Mouse (Mus musculus) embryonic stem cell, embryonic (primary cell): ENCODE results near the gene Mgat4b.

Source experiments
- CTCF ChIA-PET, 4 experiments: fragments of 300-600 bp in 2 of 4; fragments of 350-600 bp in 2 of 4; sonication (Branson Sonifier 250); formaldehyde crosslinking; loops; one replicate each; lab custom pipeline; 2022; ENCODE audit warnings: inconsistent platforms in 2 of 4; lab: Charles Lee
- POLR2A ChIA-PET, 4 experiments: fragments of 300-600 bp in 2 of 4; fragments of 350-600 bp in 2 of 4; sonication (Branson Sonifier 250); formaldehyde crosslinking; loops; one replicate each; lab custom pipeline; 2022; ENCODE audit warnings: antibody characterized with exemption in 4 of 4, inconsistent platforms in 1 of 4; lab: Charles Lee

Gene Mgat4b

GRCm38 (mm10) chr11:50190362-50190761 lies 20.3 kb upstream of the Mgat4b start:
- ChIA-PET CTCF (interaction anchor here in 1 of 4 experiments (0.6 kb wide), 1 partner anchor 62 kb away, joined by 5 read pairs; no protein-coding TSS in a partner anchor), POLR2A (interaction anchor here in 3 of 4 experiments (0.6 to 34.0 kb wide), 12 partner anchors 10 to 187 kb away, joined by 3 to 742 read pairs (median 6); partner anchors contain the start of genes Mgat4b (in 2 of the 3), Sqstm1 (in 2 of the 3) and Mrnip (in 1 of the 3))

- CTCF ChIA-PET: interaction anchor here in 3 of 4 experiments (0.6 to 1.1 kb wide), 3 partner anchors 20 to 328 kb away, joined by 4 to 5 read pairs (median 4); no protein-coding TSS in a partner anchor
- POLR2A ChIA-PET: interaction anchor here in 2 of 4 experiments (1.1 to 34.0 kb wide), 5 partner anchors 10 to 24 kb away, joined by 3 to 742 read pairs (median 56); partner anchors contain the start of genes Mgat4b (in 2 of the 2), Sqstm1 (in 2 of the 2) and Mrnip (in 1 of the 2)
Measured at GRCm38 (mm10) chr11:50192278-50192677, 18.4 kb upstream of the Mgat4b start.

DNA sequence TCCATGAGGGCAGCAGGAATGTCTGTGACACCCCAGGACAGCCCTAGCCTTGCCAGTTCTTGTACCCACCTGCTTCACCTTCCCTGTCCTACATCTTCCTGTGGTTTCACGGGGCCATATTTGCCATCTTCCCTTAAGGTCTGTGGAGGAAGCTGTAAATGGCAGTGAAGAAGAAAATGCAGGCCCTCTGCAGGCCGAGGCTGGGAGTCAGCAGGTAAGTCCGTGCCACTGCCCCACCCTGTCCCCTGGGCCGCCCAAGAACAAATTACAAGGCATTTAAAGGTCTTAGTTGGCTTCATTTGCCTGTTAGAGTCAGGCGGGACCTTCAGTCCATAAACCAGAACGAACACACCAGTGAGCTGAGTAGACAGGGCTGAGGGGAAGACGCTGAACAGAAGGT lies 16.6 kb upstream of the Mgat4b start:
- ChIA-PET CTCF (interaction anchor here in 1 of 4 experiments (1.0 kb wide), 1 partner anchor 19 kb away, joined by 3 read pairs; the partner anchor contains the start of gene Mrnip), POLR2A (interaction anchor here in 3 of 4 experiments (0.6 to 34.0 kb wide), 12 partner anchors 8 to 166 kb away, joined by 3 to 742 read pairs (median 6); partner anchors contain the start of genes Mgat4b (in 2 of the 3), Mrnip (in 2 of the 3) and Sqstm1 (in 2 of the 3))

DNA sequence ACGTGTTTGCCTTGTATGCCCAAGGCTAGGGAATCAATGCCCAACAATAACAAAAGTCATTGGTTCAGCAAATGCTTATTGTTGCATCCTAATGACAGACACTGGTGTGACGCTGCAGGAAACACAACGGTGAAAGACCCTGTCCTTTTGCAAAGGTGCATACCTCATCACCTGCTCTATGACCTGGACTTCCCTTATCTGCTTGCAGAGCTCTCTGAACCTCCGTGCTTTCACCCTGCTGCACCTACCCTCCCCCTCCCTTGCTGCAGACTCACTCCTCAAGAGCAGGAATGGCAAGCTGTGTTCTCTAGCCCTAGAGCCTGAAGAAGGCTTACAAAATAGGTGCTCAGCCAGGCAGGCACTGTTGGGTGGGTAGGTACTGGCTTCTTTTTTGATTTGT lies 15.9 kb upstream of the Mgat4b start:
- ChIA-PET POLR2A (interaction anchor here in 2 of 4 experiments (0.6 to 34.0 kb wide), 10 partner anchors 9 to 119 kb away, joined by 3 to 742 read pairs (median 6); partner anchors contain the start of genes Mgat4b (in 2 of the 2), Sqstm1 (in 2 of the 2) and Mrnip (in 1 of the 2)), CTCF (interaction anchor here in 1 of 4 experiments (0.6 kb wide), 1 partner anchor 170 kb away, joined by 3 read pairs; no protein-coding TSS in a partner anchor)

DNA sequence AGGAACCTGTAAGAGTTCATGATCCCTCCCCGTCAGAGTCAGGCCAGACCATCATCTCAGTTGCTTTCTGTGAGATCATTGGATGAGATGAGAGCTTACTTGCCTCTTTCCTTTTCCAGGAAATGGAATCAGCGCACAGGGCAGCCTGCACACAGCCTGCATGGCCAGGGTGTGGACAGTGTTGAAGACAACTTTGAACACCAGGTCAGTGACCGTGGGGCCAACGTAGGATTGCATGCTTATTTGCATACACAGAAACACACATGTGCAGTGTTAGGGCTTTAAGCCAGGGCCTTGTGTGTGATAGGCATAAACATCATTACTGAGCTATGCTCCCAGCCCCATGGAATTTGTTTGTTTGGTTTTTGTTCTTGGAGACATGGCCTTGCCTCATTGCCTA lies 13.2 kb upstream of the Mgat4b start:
- ChIA-PET POLR2A (interaction anchor here (0.5 to 34.0 kb wide), 36 partner anchors 6 to 188 kb away, joined by 3 to 742 read pairs (median 4); partner anchors contain the start of genes Mgat4b (in 3 of the 4), Sqstm1 (in 3 of the 4), Hnrnph1 (in 1 of the 4) and Mrnip (in 1 of the 4)), CTCF (interaction anchor here in 1 of 4 experiments (1.3 kb wide), 1 partner anchor 36 kb away, joined by 3 read pairs; no protein-coding TSS in a partner anchor)

DNA sequence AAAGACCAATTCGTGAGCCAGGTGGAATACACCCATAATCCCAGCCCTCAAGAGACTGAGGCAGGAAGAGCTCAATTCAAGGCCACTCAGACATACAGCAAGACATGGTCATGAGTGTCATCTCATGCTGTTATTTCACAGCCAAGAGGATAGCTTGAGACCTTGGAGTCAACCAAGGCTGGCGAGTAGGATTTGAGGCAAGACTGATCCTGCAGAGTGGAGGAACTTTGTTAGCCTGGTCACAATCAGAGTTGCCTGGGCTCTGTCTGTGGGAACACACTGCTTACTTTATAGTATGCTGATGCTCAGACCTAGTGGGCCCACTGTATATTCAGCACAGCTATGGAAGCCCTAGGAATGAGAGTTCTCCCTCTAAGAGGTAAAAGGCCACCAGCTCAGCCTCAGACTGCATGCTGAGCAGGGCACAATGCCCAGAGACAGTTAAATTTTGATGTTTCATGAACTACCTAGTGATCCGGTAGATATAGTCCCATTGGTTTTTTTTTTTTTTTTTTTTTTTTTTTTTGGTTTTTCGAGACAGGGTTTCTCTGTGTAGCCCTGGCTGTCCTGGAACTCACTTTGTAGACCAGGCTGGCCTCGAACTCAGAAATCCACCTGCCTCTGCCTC lies 12.4 kb upstream of the Mgat4b start:
- CTCF ChIA-PET: interaction anchor here in 1 of 4 experiments (1.3 kb wide), 1 partner anchor 37 kb away, joined by 3 read pairs; no protein-coding TSS in a partner anchor
- POLR2A ChIA-PET: interaction anchor here (0.5 to 34.0 kb wide), 34 partner anchors 7 to 179 kb away, joined by 3 to 742 read pairs (median 4); partner anchors contain the start of genes Mgat4b (in 3 of the 4), Sqstm1 (in 3 of the 4), Mrnip (in 2 of the 4) and Hnrnph1 (in 1 of the 4)

GRCm38 (mm10) chr11:50198916-50199315 lies 11.8 kb upstream of the Mgat4b start:
- POLR2A ChIA-PET: interaction anchor here in 3 of 4 experiments (0.9 to 34.0 kb wide), 19 partner anchors 8 to 188 kb away, joined by 3 to 742 read pairs (median 8); partner anchors contain the start of genes Mgat4b (in 3 of the 3), Sqstm1 (in 3 of the 3), Mrnip (in 2 of the 3) and Hnrnph1 (in 1 of the 3)
- CTCF ChIA-PET: no interaction called here

DNA sequence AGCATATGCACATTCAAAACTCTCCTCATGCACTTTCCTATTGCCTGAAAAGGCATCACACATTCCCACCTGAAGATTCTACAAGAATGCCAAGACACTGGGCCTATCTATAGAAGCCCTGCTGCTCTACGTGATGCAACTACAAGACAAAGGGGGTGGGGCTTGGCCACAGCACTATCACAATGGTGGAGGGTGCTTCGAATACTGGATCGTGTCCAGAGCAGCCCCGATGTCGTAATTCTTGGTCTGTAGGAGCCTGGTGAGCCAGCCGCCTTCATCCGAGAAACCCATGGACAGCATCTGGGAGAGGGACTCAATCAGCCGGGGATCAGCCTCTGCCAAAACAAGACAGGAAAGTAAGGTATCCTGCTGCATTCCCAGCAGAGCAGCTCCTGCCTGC lies 10.1 kb upstream of the Mgat4b start:
- POLR2A ChIA-PET: interaction anchor here (0.8 to 34.0 kb wide), 26 partner anchors 9 to 548 kb away, joined by 3 to 742 read pairs (median 8); partner anchors contain the start of genes Mgat4b (in 4 of the 4), Sqstm1 (in 4 of the 4), Mrnip (in 3 of the 4) and Hnrnph1 (in 1 of the 4)
- CTCF ChIA-PET: interaction anchor here in 3 of 4 experiments (0.7 to 1.4 kb wide), 3 partner anchors 39 to 70 kb away, joined by 3 to 6 read pairs (median 3); no protein-coding TSS in a partner anchor

DNA sequence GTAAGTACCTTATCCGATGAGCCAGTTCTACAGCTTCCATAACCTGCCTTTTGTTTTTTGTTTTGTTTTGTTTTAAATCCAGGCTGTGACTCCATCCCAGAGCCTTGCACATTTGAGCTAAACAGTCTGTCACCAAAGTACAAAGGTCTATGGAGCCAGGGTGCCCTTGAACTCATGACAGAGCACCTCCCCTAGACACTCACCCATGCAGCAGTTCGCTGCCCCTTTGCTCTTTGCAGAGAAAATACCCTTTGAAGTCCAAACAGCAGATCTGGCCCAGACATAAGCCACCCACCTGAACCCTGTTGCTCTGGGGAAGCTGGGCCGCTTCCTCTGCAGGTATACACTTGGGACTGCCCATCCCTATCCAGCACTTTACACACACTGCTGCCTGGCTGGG lies 9.1 kb upstream of the Mgat4b start:
- ChIA-PET POLR2A (interaction anchor here (0.6 to 34.0 kb wide), 29 partner anchors 8 to 185 kb away, joined by 3 to 742 read pairs (median 7); partner anchors contain the start of genes Mgat4b (in 4 of the 4), Sqstm1 (in 4 of the 4), Mrnip (in 3 of the 4) and Hnrnph1 (in 1 of the 4)), CTCF (interaction anchor here in 2 of 4 experiments (0.7 to 1.4 kb wide), 2 partner anchors 40 kb away, joined by 3 to 6 read pairs; no protein-coding TSS in a partner anchor)

DNA sequence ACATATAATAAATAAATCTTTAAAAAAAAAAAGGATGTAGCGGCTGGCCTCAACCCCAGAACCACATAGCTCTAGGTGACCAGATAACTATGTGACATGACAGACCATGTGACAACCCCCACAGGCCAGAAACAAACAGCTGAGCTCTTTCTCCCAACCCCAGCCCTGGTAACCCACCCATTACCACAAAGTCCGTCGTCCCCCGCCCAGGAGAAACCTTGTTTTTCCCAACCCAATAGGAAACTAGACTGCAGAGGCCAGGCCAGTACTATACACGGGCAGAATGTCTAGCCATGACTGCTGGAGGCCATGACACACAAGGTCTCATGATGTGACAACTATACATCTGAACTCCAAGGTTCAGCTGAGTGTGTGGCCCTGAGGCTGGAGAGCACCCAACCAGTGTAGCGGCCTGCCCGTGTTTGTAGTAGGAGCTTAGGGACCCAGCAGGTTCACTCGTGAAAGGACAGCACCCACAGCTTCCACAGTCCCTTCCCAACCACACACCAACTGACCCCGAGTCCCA lies 7.3 kb upstream of the Mgat4b start:
- POLR2A ChIA-PET: interaction anchor here in 3 of 4 experiments (0.6 to 34.0 kb wide), 34 partner anchors 8 to 681 kb away, joined by 3 to 742 read pairs (median 4); partner anchors contain the start of genes Mgat4b (in 3 of the 3), Sqstm1 (in 3 of the 3), Mrnip (in 2 of the 3) and Hnrnph1 (in 1 of the 3)
- CTCF ChIA-PET: interaction anchor here in 2 of 4 experiments (0.6 to 1.4 kb wide), 4 partner anchors 12 to 227 kb away, joined by 3 to 4 read pairs (median 3); no protein-coding TSS in a partner anchor

DNA sequence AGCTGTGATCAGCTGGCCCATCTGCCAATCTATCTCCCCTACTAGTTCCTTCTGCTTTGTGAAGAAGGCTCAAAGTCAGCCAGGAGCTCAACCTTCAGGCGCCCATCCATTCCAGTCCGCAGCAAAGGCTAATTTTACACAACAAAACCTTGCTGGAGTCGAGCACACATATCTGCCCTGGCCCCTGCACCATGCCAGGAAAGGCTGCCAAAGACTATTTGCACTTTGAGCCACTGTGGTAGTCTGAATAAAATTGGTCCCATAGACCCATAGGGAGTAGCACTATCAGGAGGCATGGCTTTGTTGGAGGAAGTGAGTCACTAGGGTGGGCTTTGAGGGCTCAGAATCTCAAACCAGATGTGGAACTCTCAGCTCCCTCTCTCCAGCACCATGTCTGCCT lies 5.3 kb upstream of the Mgat4b start:
- ChIA-PET POLR2A (interaction anchor here in 3 of 4 experiments (0.6 to 34.0 kb wide), 23 partner anchors 6 to 962 kb away, joined by 3 to 742 read pairs (median 6); partner anchors contain the start of genes Mgat4b (in 2 of the 3), Mrnip (in 2 of the 3), Sqstm1 (in 2 of the 3) and Hnrnph1 (in 1 of the 3)), CTCF (interaction anchor here in 1 of 4 experiments (0.7 to 1.7 kb wide), 2 partner anchors 26 to 43 kb away, joined by 3 to 6 read pairs; no protein-coding TSS in a partner anchor)

DNA sequence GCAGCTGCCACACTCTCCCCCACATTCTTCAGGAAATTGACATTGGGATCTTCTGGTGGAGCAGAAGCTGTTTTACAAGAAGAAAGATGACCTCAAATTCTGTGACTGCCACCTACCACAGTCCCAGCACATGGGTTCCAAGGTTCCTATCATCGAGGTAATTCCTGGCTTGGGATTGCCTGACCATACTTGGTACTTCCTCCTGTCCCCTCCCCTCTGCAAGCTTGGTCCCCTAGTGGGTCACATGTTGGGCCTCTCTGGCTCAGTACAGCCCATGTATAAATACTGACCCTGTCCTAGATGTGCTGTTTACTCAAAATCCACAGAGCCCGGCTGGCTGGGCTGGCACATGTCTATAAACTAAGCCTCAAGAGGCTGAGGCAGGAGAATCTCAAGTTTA lies 4.7 kb upstream of the Mgat4b start:
- ChIA-PET POLR2A (interaction anchor here in 3 of 4 experiments (0.8 to 34.0 kb wide), 18 partner anchors 9 to 171 kb away, joined by 3 to 742 read pairs (median 7); partner anchors contain the start of genes Mrnip (in 2 of the 3), Hnrnph1 (in 1 of the 3), Maml1 (in 1 of the 3) and Mgat4b (in 1 of the 3)), CTCF (interaction anchor here in 1 of 4 experiments (0.7 kb wide), 1 partner anchor 44 kb away, joined by 3 read pairs; no protein-coding TSS in a partner anchor)

DNA sequence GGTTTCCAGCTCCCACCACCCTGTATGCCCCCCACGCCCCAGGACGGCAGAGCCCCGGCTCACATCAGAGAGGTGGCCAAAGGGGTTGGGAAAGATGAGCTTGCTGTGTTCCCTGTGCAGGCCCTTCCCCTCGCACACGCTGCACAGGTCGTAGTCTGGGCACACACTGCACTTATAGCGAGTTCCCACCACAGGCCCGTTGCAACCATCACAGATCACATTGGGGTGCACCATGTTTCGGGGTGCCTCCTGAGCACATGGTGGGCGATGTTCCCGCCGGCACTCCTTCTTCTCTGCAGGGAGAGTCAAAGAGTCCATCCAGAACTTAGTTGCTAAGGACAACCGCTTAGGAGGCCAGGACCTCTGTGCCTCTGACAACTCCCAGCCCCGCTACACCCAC lies 3.3 kb upstream of the Mgat4b start:
- POLR2A ChIA-PET: interaction anchor here in 3 of 4 experiments (0.7 to 19.1 kb wide), 24 partner anchors 7 to 170 kb away, joined by 3 to 742 read pairs (median 6); partner anchors contain the start of genes Mrnip (in 2 of the 3), Hnrnph1 (in 1 of the 3), Maml1 (in 1 of the 3) and Tbc1d9b (in 1 of the 3)
- CTCF ChIA-PET: interaction anchor here in 1 of 4 experiments (0.6 kb wide), 1 partner anchor 1647 kb away, joined by 6 read pairs; no protein-coding TSS in a partner anchor

GRCm38 (mm10) chr11:50208039-50208438 lies 2.7 kb upstream of the Mgat4b start:
- ChIA-PET CTCF (interaction anchor here in 1 of 4 experiments (0.6 kb wide), 1 partner anchor 1646 kb away, joined by 6 read pairs; no protein-coding TSS in a partner anchor), POLR2A (interaction anchor here in 3 of 4 experiments (0.6 to 19.1 kb wide), 24 partner anchors 7 to 1034 kb away, joined by 3 to 742 read pairs (median 8); partner anchors contain the start of genes Mrnip (in 2 of the 3), Hnrnph1 (in 1 of the 3) and Maml1 (in 1 of the 3))

DNA sequence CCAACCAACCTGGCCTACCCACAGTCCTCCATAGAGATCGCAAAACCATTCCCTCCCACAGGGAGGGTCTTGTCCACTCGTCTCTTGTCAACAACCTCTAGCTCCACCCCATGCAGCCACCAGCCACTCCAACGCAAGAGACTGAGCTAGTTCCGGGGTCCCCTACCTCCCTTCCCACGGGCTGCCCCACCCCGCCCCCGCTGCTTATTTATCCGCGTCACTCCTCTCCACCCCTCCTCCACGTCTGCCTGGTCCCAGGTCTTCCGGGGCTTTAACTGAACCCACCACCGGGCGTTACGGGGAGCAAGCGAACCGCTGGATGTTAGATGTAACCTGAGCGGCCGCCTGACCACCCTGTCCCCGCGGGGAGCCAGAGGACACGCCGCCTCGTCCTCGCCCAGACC lies 587 bp upstream of the Mgat4b start:
- CTCF ChIA-PET: interaction anchor here (0.5 to 1.9 kb wide), 11 partner anchors 15 to 1058 kb away, joined by 3 to 7 read pairs (median 4); partner anchors contain the start of gene Mrnip (in 1 of the 4)
- POLR2A ChIA-PET: interaction anchor here (0.5 to 19.1 kb wide), 125 partner anchors 8 to 1393 kb away, joined by 3 to 742 read pairs (median 5); partner anchors contain the start of genes Hnrnph1 (in 3 of the 4), Maml1 (in 3 of the 4), Mrnip (in 3 of the 4) and Tbc1d9b (in 3 of the 4)
